Mouse (Mus musculus): ENCODE data around the gene Hddc3.
A peak's percentile ranks its signal among the peaks of the same experiment; 100 is the strongest.
"Not testable (repeated sequence)": the region's sequence is repeated elsewhere in the genome, so short reads cannot be mapped to it uniquely, and the experiment has no call there.

Hddc3 gene

DNA sequence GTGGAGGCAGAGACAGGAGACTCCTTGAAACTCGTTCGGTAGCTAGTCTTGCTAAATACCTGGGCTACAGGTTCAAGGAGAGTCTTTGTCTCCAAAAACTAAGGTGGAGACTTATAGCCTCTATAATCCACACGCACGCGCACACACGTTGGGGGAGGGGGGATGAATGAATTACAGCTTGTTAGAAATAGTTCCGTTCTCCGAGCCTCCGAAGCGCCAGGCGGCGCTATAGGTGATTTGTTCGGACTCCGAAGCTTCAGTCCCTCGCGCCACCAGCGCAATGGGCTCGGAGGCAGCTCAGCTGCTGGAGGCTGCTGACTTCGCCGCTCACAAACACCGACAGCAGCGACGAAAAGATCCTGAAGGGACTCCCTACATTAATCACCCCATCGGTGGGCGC lies at the start of gene Hddc3:
Gene Hddc3, plus strand, starts transcription at position 247 of the 400 bp plus-strand sequence.
- peak; percentile 98 for DNase-seq (ENCODE audit: low read depth, low spot score)

DNA sequence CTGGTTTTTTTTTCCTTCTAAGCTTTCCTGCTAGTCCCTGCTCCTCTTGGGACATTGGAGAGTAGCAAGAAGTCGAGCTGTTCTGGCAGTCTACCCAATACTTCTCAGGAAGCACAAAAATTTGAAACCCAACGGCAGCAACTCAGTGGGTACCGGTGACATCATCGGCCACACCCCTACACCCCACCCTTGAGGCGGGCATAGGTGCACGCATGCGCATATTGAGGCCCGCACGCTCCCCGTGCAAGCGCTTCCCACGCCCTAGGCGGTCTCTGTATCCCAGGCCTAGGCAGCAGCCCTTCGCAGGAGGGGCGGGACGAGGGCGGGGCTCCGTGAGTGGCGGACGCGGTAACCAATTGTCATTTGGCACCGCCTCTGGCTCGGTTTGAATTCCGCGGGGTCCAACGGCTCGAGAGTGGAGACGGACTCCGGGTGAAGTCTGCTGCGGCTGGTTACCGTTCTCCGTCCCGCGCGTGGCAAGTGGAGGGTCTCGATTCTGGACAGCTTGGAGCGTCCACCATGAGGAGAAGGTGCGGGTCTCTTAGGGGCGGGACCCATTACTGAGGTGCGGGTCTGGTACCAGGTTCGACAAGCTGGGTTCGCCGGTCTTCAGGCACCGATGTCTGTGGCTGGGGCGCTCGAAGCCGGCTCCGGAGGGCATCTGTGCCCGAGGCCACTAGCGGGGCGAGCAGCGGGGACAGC lies 48.7 kb upstream of the Hddc3 start, which contains the start of gene Prc1:
Gene Prc1, plus strand, starts transcription at position 389 of the 702 bp plus-strand sequence.
- peak; percentile 98 for DNase-seq (ENCODE audit: low read depth, low spot score)

DNA sequence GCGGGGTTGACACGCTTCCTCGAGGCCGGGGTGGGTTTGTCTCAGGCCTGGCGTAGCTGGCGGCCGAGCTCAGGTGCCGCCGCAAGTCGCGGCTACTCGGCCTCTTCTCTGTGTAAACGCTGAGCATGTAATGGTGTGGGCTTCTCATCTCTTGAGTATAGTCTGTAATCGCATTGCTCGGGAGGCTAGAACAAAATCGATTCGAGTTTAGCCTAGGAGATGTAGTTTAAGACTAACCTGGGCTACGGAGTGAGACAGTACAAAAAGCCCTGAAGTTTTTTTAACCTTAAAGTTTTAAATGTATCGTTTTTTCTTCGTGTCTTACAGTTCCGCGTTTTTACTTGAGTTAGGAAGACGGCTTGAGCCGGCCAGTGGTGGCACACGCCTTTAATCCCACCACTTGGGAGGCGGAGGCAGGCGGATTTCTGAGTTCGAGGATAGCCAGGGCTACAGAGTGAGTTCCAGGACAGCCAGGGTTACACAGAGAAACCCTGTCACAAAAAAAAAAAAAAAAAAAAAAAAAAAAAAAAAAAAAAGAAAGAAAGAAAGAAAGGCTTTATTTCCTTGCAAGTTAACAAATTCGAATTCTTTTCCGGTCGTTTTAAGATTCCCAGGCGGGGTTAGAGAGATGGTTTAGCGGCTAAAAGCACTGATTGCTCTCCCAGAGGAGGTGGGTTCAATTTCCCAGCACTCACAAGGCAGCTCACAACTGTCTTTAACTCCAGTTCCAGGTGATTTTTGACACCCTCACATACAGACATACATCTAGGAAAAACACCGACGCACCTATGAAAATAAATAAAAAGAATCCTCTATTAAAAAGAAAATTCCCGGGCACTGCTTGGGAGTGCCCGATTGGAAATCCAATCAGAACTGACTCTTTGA lies 47.9 kb upstream of the Hddc3 start:
- DNase-seq (ENCODE audit: low read depth, low spot score), result no peak

DNA sequence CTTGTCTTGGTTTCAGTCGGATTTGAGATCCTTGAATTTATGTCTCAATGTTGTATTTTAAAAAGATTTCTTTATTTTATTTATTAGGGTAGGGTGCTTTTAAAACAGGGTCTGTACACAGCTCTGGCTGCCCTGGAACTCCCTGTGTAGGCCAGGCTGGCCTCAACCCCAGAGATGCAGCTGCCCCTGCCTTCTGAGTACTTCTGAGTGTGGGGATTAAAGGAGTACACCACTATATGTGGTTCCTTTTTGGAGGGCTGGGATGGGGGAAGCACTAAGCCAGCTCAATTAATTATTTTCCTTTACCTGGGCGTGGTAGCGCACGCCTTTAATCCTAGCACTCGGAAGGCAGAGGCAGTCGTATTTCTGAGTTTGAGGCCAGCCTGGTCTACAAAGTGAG lies 46.4 kb upstream of the Hddc3 start:
- no peak for DNase-seq (ENCODE audit: low read depth, low spot score)

DNA sequence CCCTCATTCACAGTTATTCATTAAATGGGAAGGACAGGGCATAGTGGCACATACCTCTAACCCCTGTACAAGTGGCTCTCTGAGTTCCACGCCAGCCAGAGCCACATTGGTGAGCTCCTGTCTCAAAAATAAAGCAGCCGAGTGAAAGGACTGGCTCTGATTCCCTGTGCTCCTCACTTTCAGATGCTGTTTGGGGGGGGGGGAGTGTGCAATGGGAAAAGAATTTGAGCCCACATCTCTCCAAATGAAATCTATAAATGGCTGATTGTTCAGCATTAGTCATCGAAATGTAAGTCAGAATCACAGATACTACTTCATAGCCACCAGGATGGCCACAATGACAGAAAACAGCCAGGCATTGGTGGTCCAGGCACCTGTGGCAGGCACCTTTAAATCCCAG lies 45.9 kb upstream of the Hddc3 start:
- DNase-seq (ENCODE audit: low read depth, low spot score), result no peak

DNA sequence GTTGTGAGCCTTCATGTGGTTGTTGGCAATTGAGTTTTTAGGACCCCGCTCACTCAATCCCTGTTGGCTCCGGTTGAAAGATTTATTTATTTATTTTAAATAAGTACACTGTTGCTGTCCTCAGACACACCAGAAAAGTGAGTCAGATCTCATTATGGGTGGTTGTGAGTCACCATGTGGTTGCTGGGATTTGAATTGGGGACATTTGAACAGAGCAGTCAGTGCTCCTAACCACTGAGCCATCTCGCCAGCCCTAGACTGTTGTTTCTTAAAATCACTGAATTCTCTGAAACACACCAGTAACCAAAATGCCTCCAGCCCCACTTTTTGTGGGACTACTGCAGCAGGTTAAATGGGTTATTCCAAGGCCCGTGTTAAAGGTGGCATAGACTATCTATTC lies 44.1 kb upstream of the Hddc3 start:
- DNase-seq (ENCODE audit: low read depth, low spot score), result no peak

DNA sequence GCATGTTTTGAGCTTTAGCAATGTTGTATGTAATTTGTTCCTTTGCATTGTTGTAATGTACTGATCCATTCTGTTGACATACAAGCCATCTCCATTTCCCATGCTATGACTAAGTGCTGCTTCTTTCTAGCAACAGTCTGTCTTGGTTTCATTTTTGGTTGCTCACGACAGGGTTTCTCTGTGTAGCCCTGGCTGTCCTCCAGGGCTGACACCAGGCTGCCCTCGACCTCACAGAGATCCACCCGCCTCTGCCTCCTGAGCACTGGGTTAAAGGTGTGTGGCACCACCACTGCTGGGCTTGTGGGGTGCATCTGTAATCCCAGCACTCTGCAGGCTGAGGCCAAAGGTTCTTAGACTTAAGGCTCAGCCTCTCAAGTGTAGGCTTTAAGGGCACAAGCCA lies 43.3 kb upstream of the Hddc3 start:
- no peak for DNase-seq (ENCODE audit: low read depth, low spot score)

DNA sequence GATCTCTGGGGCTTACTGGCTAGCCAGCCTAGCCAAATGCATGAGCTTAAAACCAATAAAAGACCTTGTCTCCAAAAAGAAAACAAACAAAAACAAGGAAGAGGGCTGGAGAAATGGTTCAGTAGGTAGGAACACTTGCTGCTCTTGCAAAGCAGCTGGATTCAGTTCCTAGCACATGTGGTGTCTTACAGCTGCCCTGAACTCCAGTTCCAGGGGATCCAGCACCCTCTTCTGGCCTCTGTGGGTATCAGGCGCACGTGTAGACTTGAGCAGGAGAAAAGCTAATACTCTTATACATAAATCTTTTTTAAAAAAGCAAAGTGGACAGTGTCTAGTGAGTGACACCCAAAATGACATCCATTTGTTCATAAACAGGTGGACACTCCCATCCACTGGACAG lies 41.4 kb upstream of the Hddc3 start:
- no peak for DNase-seq (ENCODE audit: low read depth, low spot score)

DNA sequence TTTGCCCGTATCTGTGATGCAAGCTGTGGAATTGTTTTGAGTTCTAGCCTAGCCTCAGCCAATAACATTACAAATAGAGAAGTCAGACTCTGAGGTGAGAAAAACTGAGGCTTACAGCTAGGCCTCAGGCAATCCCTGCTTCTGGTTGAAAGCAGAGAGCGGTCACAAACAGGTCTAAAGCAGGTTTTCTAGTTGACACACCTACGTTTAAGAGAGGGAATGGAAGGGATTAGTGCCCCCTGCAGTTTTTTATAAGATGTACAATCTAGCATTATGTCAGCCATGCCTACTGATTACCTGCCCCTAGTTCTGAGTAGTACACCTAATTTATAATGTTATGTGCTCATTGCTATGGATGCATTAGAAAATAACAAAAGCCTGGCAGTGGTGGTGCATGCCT lies 35.1 kb upstream of the Hddc3 start:
- no peak for DNase-seq (ENCODE audit: low read depth, low spot score)

DNA sequence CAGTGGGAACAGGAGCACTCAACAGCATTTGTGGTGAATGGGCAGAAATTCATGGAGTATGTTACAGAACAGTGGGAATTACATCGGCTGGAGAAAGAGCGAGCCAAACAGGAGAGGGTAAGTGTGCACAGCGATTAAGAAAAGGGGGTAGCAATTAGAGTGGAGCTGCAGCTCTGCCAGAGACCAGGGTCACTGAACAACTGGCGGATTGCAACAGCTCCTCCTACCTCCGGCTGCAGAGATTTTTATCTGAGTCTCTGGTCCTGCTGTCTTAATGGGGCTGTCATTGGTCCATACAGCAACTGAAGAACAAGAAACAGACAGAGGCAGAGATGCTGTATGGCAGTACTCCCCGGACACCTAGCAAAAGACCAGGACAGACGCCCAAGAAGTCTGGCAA lies 32.1 kb upstream of the Hddc3 start:
- no peak for DNase-seq (ENCODE audit: low read depth, low spot score)

DNA sequence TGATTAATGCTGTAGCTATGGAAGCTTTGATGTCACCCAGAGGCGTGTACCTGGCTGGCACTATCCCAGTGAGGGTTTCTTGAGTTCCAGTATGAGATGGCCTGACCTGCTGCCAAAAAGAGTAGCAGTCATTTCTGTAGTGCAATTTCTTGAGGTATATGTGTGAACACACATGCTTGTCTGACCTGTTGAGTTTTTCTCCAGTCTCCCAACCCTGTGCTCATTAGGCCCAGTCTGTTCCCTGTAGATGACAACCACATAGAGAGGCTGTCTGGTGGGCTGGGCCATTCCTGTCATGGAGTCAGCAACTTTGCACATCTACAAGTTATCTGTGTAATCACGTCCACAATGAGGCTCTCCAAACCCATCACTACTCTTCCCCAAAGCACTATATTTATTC lies 27.2 kb upstream of the Hddc3 start:
- no peak for DNase-seq (ENCODE audit: low read depth, low spot score)

DNA sequence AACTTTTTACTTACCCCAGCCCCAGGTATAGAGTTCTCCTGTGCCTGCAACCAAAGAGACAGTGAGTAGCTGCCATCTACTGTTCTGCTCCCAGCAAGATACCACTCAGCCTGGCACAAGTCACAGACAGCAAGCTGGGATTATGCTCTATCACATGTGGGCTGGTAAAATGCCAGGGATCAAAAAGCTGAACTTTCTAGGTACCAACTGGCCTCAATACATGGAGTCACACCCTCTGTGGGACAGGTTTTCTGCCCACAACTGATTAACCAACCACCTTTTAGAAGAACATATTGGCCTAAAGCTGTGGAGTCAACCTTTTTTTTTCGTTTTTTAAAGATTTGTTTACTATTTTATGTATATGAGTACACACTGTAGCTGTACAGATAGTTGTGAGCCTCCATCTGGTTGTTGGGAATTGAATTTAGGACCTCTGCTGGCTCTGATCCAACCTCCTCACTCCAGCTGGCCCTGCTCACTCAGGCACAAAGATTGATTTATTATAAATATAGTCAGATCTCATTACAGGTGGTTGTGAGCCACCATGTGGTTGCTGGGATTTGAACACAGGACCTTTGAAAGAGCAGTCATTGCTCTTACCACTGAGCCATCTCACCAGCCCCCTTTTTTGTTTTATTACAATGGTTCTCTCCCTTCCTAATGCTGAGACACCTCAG lies 25.3 kb upstream of the Hddc3 start:
- no peak for DNase-seq (ENCODE audit: low read depth, low spot score)

DNA sequence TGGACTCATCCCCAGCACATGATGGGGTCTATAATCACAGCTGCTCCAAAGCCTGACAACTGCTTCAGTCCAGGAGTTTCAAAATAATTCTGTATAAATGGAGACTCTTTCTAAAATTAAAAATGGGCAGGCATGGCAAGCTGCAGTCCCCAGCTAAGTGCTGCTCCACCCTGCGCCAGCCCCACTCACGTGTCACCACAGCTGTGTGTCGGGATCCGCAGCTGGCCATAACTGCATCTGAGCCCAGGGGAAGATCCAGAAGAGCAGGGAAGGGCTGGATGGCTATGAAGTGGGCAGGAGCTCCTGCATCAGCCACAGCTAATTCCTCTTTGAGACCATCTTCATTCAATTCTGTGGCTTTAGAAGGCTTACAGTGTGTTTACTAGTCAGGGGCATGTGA lies 24.2 kb upstream of the Hddc3 start:
- no peak for DNase-seq (ENCODE audit: low read depth, low spot score)

DNA sequence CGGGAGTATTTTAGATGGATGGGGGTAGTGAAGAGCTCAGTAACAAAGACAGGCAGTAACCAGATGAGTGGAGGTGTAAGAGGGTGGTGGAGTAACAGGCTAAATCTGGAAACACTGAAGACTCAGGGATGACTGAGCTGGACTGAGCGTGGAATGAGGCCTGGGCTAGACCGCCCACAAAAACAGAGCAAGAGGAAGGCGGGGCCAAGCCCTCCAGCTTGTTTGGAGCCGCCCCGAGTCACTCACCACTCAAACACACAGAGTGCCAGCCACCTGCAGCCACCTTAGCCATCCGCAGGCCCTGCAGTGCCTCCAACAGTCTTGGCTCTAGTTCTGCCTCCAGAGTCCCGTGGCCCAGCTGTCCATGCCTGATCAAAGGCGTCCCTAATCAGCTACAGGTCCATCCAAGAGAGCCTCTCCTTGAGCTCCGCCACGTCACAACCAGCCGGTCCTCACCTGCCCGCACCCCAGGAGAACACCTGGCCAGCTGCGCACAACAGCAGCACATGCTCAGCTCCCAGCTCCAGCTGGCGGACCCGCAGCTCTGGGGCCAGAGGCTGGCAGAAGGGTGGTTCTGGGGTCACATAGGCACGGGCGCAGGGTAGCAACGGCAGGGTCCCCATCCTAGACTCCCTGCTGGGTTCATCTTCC lies 22.9 kb upstream of the Hddc3 start:
- no peak for DNase-seq (ENCODE audit: low read depth, low spot score)

DNA sequence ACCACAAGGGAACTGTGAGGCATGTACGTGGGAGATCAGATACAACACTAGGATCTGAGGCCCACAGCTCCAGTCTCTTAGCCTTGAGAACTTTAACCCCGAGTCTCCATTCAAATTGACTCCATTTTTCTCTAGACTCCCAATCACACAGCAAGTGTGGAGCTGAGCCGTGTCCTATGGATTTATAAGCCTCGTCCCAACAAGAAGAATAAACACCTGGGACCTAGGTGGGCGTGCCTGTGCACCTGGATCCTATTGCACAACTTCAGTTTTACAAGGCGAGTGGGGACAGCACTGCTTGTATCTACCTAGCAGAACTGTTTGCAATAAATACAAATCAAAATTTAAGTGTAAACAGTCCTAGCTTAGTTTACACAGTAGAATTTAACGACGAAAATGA lies 19.6 kb upstream of the Hddc3 start:
- DNase-seq (ENCODE audit: low read depth, low spot score), result no peak

DNA sequence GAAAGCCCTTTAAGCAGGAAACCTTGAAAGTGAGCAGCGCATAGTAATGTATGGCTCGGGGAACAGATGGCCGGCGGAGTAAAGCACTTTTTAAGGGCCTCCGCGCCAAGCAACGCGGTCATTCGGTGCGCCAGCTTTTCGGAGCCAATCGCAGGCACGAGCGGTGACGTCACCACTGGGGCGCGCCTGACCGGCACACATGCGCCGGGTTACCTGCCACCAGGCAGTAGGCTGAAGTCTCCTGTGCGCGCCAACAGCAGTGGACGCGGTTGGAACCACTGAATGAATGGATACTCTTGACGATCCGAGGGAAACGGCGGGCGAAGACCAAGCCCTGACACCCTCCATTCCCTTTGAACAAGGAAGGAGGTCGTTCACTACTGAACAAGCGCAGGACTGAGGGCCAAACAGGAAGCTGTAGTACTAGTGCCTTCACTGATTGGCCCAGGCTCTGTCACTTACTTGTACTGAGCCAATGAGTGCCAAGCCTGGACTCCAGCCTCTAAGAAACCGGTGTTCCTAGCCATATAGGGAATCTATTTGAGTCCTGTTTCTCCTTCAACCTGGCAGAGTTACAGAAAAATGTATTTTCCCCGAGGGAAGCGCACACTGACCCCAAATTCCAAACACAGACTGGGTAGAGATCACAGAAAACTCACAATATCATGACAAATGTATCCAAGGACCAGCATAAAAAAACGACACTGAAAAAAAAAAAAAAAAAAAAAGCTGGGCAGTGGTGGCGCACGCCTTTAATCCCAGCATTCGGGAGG lies 18.7 kb upstream of the Hddc3 start, which contains the start of gene Rccd1:
Gene Rccd1, minus strand, starts transcription at position 412 of the 773 bp plus-strand sequence.
- DNase-seq (ENCODE audit: low read depth, low spot score), result peak; percentile 95

DNA sequence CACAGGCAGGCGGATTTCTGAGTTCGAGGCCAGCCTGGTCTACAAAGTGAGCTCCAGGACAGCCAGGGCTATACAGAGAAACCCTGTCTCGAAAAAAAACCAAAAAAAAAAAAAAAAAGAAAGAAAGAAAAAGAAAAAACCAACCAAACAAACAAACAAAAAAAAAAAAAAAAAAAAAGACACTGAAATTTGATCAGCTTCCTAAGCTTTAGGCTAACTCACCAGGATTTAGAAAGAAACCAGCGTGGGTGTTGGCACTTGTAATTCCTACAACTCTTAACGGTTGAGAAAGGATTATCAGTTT lies 18.1 kb upstream of the Hddc3 start:
- not testable (repeated sequence) for DNase-seq (ENCODE audit: low read depth, low spot score)

DNA sequence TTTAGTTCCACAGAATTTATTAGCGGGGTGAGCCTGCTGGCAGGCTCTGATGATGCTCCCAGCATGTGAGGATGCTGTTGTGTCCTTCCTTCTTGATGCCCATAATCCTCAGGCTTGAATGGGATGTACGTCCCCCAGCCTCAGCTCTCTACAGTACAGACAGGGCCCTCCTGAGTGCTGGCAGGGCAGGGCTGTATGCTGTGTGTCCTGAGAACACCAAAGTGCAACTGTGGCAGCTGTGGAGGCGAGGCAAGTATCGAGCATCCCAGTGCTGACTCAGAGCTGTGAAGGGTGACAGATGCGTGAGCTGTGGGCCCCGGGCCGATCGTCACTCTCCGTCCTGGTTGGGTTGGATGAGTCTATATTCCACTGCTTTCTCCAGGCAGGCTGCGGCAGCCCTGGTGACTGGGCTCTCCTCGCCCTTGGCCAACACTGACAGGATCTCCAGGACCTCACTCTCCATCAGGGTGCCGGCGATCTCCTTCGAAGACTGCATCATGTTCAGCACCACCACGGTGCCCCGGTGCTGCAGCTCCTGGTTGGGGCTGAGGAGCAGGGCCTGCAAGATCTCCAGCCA lies 17.5 kb upstream of the Hddc3 start:
- no peak for DNase-seq (ENCODE audit: low read depth, low spot score)

DNA sequence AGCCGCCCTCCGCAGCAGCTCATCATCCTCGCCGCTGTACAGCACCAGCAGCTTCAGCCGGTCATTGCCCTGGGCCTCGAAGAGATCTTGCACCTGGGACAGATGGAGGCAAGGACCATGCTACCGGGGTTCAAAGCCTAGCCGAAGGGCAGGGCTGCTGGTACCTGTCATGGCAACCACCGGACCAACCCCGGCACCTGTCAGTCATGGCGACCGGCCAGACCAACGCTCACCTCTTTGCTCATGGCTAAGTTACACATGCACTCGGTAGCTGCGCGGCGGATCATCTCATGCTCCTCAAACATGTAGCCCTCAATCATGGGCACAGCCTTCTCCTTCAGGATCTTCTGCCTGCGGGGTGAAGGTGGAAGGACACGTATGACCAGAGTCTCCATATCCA lies 16.8 kb upstream of the Hddc3 start:
- no peak for DNase-seq (ENCODE audit: low read depth, low spot score)

DNA sequence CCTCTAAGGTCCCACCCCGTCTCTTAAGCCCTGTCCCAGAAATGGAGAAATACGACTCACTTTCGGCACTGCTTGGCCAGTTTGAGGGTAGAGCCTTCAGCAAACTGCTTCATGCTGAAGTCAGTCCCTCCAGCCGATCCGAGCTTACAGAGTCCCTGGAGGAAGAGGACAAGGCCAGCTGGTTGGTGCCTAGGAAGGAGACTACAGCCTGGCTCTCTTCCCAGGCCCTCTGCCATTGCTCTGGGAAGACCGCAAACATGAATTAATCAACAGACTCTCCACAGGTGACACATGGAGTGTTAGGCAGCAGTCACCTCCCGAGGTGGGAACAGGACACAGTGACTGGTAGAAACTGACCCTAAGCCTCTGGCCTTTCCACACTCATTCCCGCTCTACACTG lies 12.6 kb upstream of the Hddc3 start:
- DNase-seq (ENCODE audit: low read depth, low spot score), result no peak

DNA sequence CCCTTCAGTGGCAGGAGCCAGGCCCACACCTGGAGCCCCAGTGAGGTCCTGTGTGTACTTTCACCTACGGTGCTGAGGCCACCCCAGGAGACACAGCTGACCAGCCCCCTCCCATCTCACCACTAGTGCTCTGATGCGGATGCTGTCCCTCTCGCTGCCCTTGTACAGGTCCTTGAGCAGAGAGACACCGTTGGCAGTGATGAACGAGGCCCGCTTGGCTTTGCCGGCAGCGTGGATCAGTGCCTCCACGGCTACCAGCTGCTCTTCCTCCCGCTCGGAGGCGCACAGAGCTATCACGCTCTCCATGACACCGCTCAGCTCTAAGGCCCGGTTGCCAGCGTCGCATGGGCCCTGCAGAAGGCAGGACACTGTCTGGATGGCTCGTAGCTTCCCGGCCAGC lies 11.5 kb upstream of the Hddc3 start:
- DNase-seq (ENCODE audit: low read depth, low spot score), result no peak
